Mouse (Mus musculus) thymus, adult 2 months (tissue): Measurements from ENCODE around the gene Zswim1. TPM values are rescaled to one million over a fixed set of nuclear protein-coding genes. Genes with fewer than 3 reads are reported as not detected.
"Not testable (repeated sequence)": the region's sequence is repeated elsewhere in the genome, so short reads cannot be mapped to it uniquely, and the experiment has no call there.

ENCODE experiments used
- DNase-seq: peaks from one replicate; pipeline ENCODE4 v3.0.0; 2021
- H3K27ac ChIP-seq: fragments of 200-500 bp; 2 replicates; pipeline ENCODE4 v1.5.1; 2012; ENCODE audit warnings: low read length, control low read depth; ENCODE audit not compliant: control insufficient read depth, insufficient read depth
- H3K27me3 ChIP-seq: fragments of 200-500 bp; 2 replicates; pipeline ENCODE4 v1.6.1; 2012; ENCODE audit warnings: mild to moderate bottlenecking, low read length, moderate library complexity, mixed read lengths; ENCODE audit not compliant: control insufficient read depth, insufficient read depth
- H3K36me3 ChIP-seq: fragments of 200-500 bp; 2 replicates; pipeline ENCODE4 v1.6.1; 2012; ENCODE audit warnings: mild to moderate bottlenecking, low read length, moderate library complexity; ENCODE audit not compliant: control insufficient read depth, insufficient read depth
- H3K4me1 ChIP-seq: fragments of 200-500 bp; replicated peaks from 2 replicates; pipeline ENCODE4 v1.6.1; 2012; ENCODE audit warnings: low read length; ENCODE audit not compliant: control insufficient read depth, insufficient read depth
- H3K4me3 ChIP-seq: fragments of 200-500 bp; 2 replicates; pipeline ENCODE4 v1.5.1; 2012; ENCODE audit warnings: mild to moderate bottlenecking, low read length, control low read depth, moderate library complexity; ENCODE audit not compliant: control insufficient read depth, insufficient read depth
- CTCF ChIP-seq: fragments of 200-500 bp; IDR thresholded peaks from 2 replicates; pipeline ENCODE4 v1.5.1; 2012; ENCODE audit warnings: mild to moderate bottlenecking, control low read depth, low read length, moderate library complexity, borderline replicate concordance; ENCODE audit not compliant: control insufficient read depth, poor library complexity, insufficient read depth; ENCODE audit errors: extremely low read depth
- POLR2A ChIP-seq: fragments of 200-500 bp; IDR thresholded peaks from 2 replicates; pipeline ENCODE4 v1.6.1; 2012; ENCODE audit warnings: mild to moderate bottlenecking, low read length, control low read depth, moderate library complexity; ENCODE audit not compliant: control insufficient read depth, poor library complexity, insufficient read depth; ENCODE audit errors: extremely low read depth
- WGBS: fragments of 180-500 bp; shearing (Covaris S2); methylation state at CpG from one replicate; pipeline ENCODE4 v1.1.7; 2018; 5-methylcytosine and 5-hydroxymethylcytosine counted together
- polyA plus RNA-seq: library from polyadenylated mRNA; depleted of rRNA; stranded (reverse); fragments of >200 nt; gene quantifications from 2 replicates; pipeline ENCODE4 v1.2.3, GENCODE M21; 2012; rRNA removed

The Zswim1 gene
- polyA plus RNA-seq, 1 experiment = 9.5 TPM

GRCm38 (mm10) chr2:164871602-164872303 is 49.3 kb downstream of the Zswim1 start:
- Histone ChIP-seq H3K4me3 (no peak overlapping the region), H3K36me3 (no peaks in the 10 kb centered on the region), H3K27me3 (no peaks in the 10 kb centered on the region), H3K27ac (no peak overlapping the region), H3K4me1 (peaks cover 14% of the 10 kb centered on the region; the same call in 1 of the 2 replicates)
- 66% methylated on average over 6 of the region's 6 CpGs for WGBS
- no peak for DNase-seq
- TF ChIP-seq POLR2A (no peak), CTCF (no peak)

GRCm38 (mm10) chr2:164873621-164874020 is 51.1 kb downstream of the Zswim1 start:
- 56% methylated on average over 3 of the region's 3 CpGs for WGBS
- Histone ChIP-seq H3K4me1 (peaks cover 13% of the 10 kb centered on the region), H3K4me3 (no peak overlapping the region), H3K27me3 (no peaks in the 10 kb centered on the region), H3K27ac (no peak overlapping the region), H3K36me3 (no peaks in the 10 kb centered on the region)
- no peak for DNase-seq
- TF ChIP-seq POLR2A = no peak
- no peak for TF ChIP-seq CTCF

- no peak overlapping the region for H3K4me3 ChIP-seq
- H3K36me3 ChIP-seq = no peaks in the 10 kb centered on the region
- TF ChIP-seq POLR2A (no peak), CTCF (no peak)
- no peak overlapping the region for H3K27ac ChIP-seq
- H3K4me1 ChIP-seq = peaks cover 12% of the 10 kb centered on the region
- no peaks in the 10 kb centered on the region for H3K27me3 ChIP-seq
- no peak for DNase-seq
- WGBS = 70% methylated on average over 1 of the region's 1 CpGs
Measured at GRCm38 (mm10) chr2:164874239-164874769, 51.8 kb downstream of the Zswim1 start.

- DNase-seq = not testable (repeated sequence)
- WGBS = 69% methylated on average over 2 of the region's 2 CpGs
Measured at GRCm38 (mm10) chr2:164875648-164876047, 53.2 kb downstream of the Zswim1 start.

More at GRCm38 (mm10) chr2:164875648-164876047, 53.2 kb downstream of the Zswim1 start:
- H3K36me3 ChIP-seq, H3K27me3 ChIP-seq, H3K4me3 ChIP-seq, H3K27ac ChIP-seq: not testable (repeated sequence)
- peaks cover 13% of the 10 kb centered on the region for H3K4me1 ChIP-seq

Other genes starting within 250 kb of the Zswim1 start
- not detected in 2 replicates for gene Spint3, start 249.2 kb upstream of the Zswim1 start, polyA plus RNA-seq
- gene Wfdc6a, start 237.2 kb upstream of the Zswim1 start, polyA plus RNA-seq = not detected in 2 replicates
- gene Eppin, start 229.1 kb upstream of the Zswim1 start, polyA plus RNA-seq = not detected in 2 replicates
- gene Wfdc6b, start 209.2 kb upstream of the Zswim1 start, polyA plus RNA-seq = not detected in 2 replicates
- gene Wfdc8, start 209.1 kb upstream of the Zswim1 start, polyA plus RNA-seq = 0.18 TPM in 1 of 2 replicates, not detected in the other
- not detected in 2 replicates for gene Wfdc16, start 183.9 kb upstream of the Zswim1 start, polyA plus RNA-seq
- not detected in 2 replicates for gene Wfdc10, start 166.6 kb upstream of the Zswim1 start, polyA plus RNA-seq
- not detected in 2 replicates for gene Wfdc9, start 166.1 kb upstream of the Zswim1 start, polyA plus RNA-seq
- gene Wfdc11, start 148.6 kb upstream of the Zswim1 start, polyA plus RNA-seq = not detected in 2 replicates
- gene Wfdc13, start 137.6 kb upstream of the Zswim1 start, polyA plus RNA-seq = not detected in 2 replicates
- gene Spint4, start 124.2 kb upstream of the Zswim1 start, polyA plus RNA-seq = not detected in 2 replicates
- not detected in 2 replicates for gene Spint5, start 107.4 kb upstream of the Zswim1 start, polyA plus RNA-seq
- gene Wfdc3, start 76.8 kb upstream of the Zswim1 start, polyA plus RNA-seq = 0.23 and 0.41 TPM in 2 replicates
- gene Dnttip1, start 76.7 kb upstream of the Zswim1 start, polyA plus RNA-seq = 60.6 and 134 TPM in 2 replicates
- gene Ube2c, start 52.8 kb upstream of the Zswim1 start, polyA plus RNA-seq = 327 and 434 TPM in 2 replicates
- gene Tnnc2, start 42.7 kb upstream of the Zswim1 start, polyA plus RNA-seq = 0.38 TPM in 1 of 2 replicates, not detected in the other
- 9.0 and 11.9 TPM in 2 replicates for gene Snx21, start 36.9 kb upstream of the Zswim1 start, polyA plus RNA-seq
- 84.6 and 87.9 TPM in 2 replicates for gene Acot8, start 17.8 kb upstream of the Zswim1 start, polyA plus RNA-seq
- 5.9 and 6.2 TPM in 2 replicates for gene Zswim3, start 17.6 kb upstream of the Zswim1 start, polyA plus RNA-seq
- gene Spata25, start 5.9 kb downstream of the Zswim1 start, polyA plus RNA-seq = 2.9 and 4.5 TPM in 2 replicates
- gene Ctsa, start 10.2 kb downstream of the Zswim1 start, polyA plus RNA-seq = 467 and 538 TPM in 2 replicates
- 24.0 and 31.7 TPM in 2 replicates for gene Neurl2, start 10.8 kb downstream of the Zswim1 start, polyA plus RNA-seq
- gene Pltp, start 35.0 kb downstream of the Zswim1 start, polyA plus RNA-seq = 227 and 263 TPM in 2 replicates
- 79.7 and 87.9 TPM in 2 replicates for gene Pcif1, start 56.6 kb downstream of the Zswim1 start, polyA plus RNA-seq
- gene Zfp335, start 89.1 kb downstream of the Zswim1 start, polyA plus RNA-seq = 92.6 and 99.0 TPM in 2 replicates
- 29.1 and 31.7 TPM in 2 replicates for gene Mmp9, start 118.1 kb downstream of the Zswim1 start, polyA plus RNA-seq
- 0.70 and 1.3 TPM in 2 replicates for gene Slc12a5, start 138.1 kb downstream of the Zswim1 start, polyA plus RNA-seq
- gene Ncoa5, start 212.2 kb downstream of the Zswim1 start, polyA plus RNA-seq = 72.3 and 73.7 TPM in 2 replicates
- 44.5 and 52.1 TPM in 2 replicates for gene Cd40, start 232.9 kb downstream of the Zswim1 start, polyA plus RNA-seq